Mouse (Mus musculus) left cerebral cortex, adult 11 months (tissue): ENCODE measurements around the gene Gm29735.
"Not testable (repeated sequence)": the region's sequence is repeated elsewhere in the genome, so short reads cannot be mapped to it uniquely, and the experiment has no call there.

Experiments used
- DNase-seq: peaks from one replicate; pipeline ENCODE4 v3.0.0; 2022; ENCODE audit warnings: low spot score

Gm29735 gene

GRCm38 (mm10) chr7:142120629-142121028 lies 36.3 kb downstream of the Gm29735 start, which contains the start of gene Gm45618:
Gm45618 (minus strand) TSS chr7:142120729.
- DNase-seq: not testable (repeated sequence)

GRCm38 (mm10) chr7:142119632-142120031 lies 37.3 kb downstream of the Gm29735 start:
- DNase-seq: no peak
